Mouse (Mus musculus): ENCODE measurements around the gene Zfp870.

- TF ChIP-seq POLR2A (IDR thresholded peaks at IDR 0.05; ENCODE audit: borderline replicate concordance, extremely low read depth, low read depth, low read length) (no peak), CTCF (IDR thresholded peaks at IDR 0.05; ENCODE audit: insufficient read depth, low read length) (no peak)
Observed at GRCm38 (mm10) chr17:32871483-32871882, 20.0 kb downstream of the Zfp870 start.
